Mouse (Mus musculus): ENCODE results near the gene Hdgfl2. TPM values are rescaled to one million over a fixed set of nuclear protein-coding genes. Genes with fewer than 3 reads are reported as not detected.
"Not testable (repeated sequence)": the region's sequence is repeated elsewhere in the genome, so short reads cannot be mapped to it uniquely, and the experiment has no call there.

Hdgfl2 gene
- polyA plus RNA-seq, 1 experiment from 2014 or later: 195 TPM

DNA sequence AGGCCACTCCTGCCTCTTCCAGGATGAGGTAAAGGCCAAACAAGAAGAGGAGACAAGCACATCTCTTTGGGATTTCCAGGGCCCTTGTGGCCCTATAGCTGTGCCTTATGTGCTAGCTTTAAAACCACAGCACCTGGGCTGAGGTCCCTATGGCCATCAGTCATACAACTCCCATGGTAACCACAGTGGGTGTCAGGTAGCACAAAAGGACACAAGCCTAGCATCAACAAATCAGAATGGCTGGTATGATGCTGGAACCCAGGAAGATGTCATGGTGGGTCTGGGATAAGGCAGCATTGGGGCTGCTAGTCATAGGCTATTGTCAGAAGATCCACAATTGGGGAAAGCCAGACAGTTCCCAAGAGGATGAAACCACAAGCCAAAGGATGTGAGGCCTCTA, 8.3 kb upstream of the Hdgfl2 start:
- peaks cover 73% of the 10 kb centered on the region for H3K36me3 ChIP-seq (replicated peaks)

GRCm38 (mm10) chr17:56072243-56072642, 7.2 kb upstream of the Hdgfl2 start:
- Histone ChIP-seq H3K4me3 (no peak overlapping the region), H3K27ac (replicated peaks) (no peak overlapping the region)
- no peak for DNase-seq (ENCODE audit: low spot score)

More for the DNA sequence above, 8.3 kb upstream of the Hdgfl2 start:
- Histone ChIP-seq H3K4me3 (no peak overlapping the region), H3K27ac (replicated peaks) (no peak overlapping the region), H3K9me3 (no peaks in the 10 kb centered on the region), H3K27me3 (replicated peaks; ENCODE audit: low read depth, poor library complexity, severe bottlenecking) (no peaks in the 10 kb centered on the region), H3K4me1 (peaks cover 31% of the 10 kb centered on the region)
- no peak for DNase-seq (ENCODE audit: low spot score)

DNA sequence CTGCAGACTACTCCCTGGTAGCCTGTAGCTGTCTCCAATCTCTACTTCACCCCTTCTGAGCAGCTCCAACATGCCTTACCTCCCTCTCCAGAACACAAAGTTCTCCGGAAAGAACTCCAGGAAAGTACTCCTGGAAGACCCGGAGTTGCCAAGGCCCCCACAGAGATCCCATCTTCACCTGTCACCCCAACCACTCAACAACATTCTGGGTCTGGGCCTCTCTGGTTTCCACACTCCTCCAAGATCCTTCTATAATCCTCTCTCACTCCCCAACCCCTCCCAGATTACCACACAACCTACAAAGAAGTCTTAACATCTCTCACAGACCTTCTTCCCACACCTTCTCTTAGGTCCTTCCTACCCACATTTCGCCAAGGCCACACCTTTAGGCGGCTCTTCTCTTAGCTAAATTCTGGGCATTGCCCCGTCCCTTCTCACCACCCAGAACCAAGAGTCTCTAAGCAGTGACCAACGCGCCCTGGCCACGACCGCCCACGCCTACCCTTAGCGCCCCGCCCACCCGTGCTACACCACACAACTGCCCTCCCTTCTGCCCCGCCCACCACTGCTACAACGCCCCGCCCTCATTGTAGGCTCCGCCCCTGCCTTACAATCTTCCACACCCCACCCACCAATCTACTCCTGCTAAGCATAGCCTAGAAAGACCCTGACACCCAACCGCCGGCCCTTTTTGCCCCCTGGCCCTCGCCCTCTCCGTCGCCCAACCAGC, 5.2 kb upstream of the Hdgfl2 start:
- Histone ChIP-seq H3K4me3 (peak overlapping the region; percentile 78), H3K27me3 (replicated peaks; ENCODE audit: low read depth, poor library complexity, severe bottlenecking) (no peaks in the 10 kb centered on the region), H3K9me3 (no peaks in the 10 kb centered on the region), H3K4me1 (peaks cover 34% of the 10 kb centered on the region), H3K36me3 (replicated peaks) (peaks cover 42% of the 10 kb centered on the region), H3K27ac (replicated peaks) (peak overlapping the region; percentile 91)
- WGBS: 8% methylated on average over 22 of the region's 22 CpGs
- DNase-seq (ENCODE audit: low spot score): peak; percentile 91

More at GRCm38 (mm10) chr17:56072243-56072642, 7.2 kb upstream of the Hdgfl2 start:
- no peaks in the 10 kb centered on the region for H3K27me3 ChIP-seq (replicated peaks; ENCODE audit: low read depth, poor library complexity, severe bottlenecking)
- 89% methylated on average over 5 of the region's 5 CpGs for WGBS
- H3K4me1 ChIP-seq: peaks cover 31% of the 10 kb centered on the region
- no peaks in the 10 kb centered on the region for H3K9me3 ChIP-seq
- peaks cover 62% of the 10 kb centered on the region for H3K36me3 ChIP-seq (replicated peaks)

- H3K27me3 ChIP-seq (replicated peaks; ENCODE audit: low read depth, poor library complexity, severe bottlenecking): no peaks in the 10 kb centered on the region
- H3K4me3 ChIP-seq: peak within 1 kb of the TSS; percentile 78
- WGBS: under 1% methylated on average over 35 of the region's 35 CpGs
- H3K9me3 ChIP-seq: no peaks in the 10 kb centered on the region
- peaks cover 37% of the 10 kb centered on the region for H3K36me3 ChIP-seq (replicated peaks)
- peak; percentile 97 for DNase-seq (ENCODE audit: low spot score)
- H3K27ac ChIP-seq (replicated peaks): peak within 1 kb of the TSS; percentile 91
- H3K4me1 ChIP-seq: peaks cover 35% of the 10 kb centered on the region
Measured at GRCm38 (mm10) chr17:56074827-56075208, 4.6 kb upstream of the Hdgfl2 start, which contains the start of gene Ubxn6. Gene Ubxn6, minus strand, starts transcription at chr17:56075028.

DNA sequence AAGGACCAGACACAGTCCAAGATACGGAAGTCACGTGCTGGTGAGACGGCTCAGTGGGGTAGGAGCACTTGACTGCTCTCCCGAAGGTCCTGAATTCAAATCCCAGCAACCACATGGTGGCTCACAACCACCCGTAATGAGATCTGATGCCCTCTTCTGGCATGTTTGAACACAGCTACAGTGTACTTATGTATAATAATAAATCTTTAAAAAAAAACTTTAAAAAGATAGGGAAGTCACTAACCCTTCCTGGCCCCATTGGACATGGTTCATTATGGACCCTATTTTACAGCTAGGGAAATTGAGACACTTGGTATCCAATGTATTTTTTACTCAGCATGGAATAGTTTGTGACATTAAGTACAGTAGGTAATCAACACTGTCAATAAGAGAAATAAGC, 1.9 kb upstream of the Hdgfl2 start:
- H3K36me3 ChIP-seq (replicated peaks): peaks cover 16% of the 10 kb centered on the region
- H3K27me3 ChIP-seq (replicated peaks; ENCODE audit: low read depth, poor library complexity, severe bottlenecking): no peaks in the 10 kb centered on the region
- H3K4me1 ChIP-seq: peaks cover 60% of the 10 kb centered on the region
- H3K9me3 ChIP-seq: no peaks in the 10 kb centered on the region
- whole genome bisulfite sequencing: 91% methylated on average over 5 of the region's 5 CpGs
- no peak for DNase-seq (ENCODE audit: low spot score)
- no peak overlapping the region for H3K4me3 ChIP-seq
- H3K27ac ChIP-seq (replicated peaks): no peak overlapping the region

DNA sequence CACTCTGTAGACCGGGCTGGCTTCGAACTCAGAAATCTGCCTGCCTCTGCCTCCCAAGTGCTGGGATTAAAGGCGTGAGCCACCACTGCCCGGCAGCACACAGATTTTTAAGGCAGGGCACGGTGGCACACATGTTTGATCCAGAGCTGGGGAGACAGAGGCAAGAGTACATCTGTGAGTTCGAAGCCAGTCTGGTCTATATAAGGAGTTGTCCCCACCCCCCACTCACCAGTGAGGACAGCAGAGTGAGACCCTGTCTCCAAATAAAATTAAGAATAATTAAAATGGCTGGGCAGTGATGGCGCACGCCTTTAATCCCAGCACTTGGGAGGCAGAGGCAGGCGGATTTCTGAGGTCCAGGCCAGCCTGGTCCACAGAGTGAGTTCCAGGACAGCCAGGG, 1.1 kb upstream of the Hdgfl2 start:
- 65% methylated on average over 9 of the region's 9 CpGs for WGBS
- H3K9me3 ChIP-seq; DNase-seq (ENCODE audit: low spot score); H3K27me3 ChIP-seq (replicated peaks; ENCODE audit: low read depth, poor library complexity, severe bottlenecking): not testable (repeated sequence)
- Histone ChIP-seq H3K36me3 (replicated peaks) (peaks cover 16% of the 10 kb centered on the region), H3K4me1 (peaks cover 54% of the 10 kb centered on the region), H3K4me3 (peak overlapping the region; percentile 81), H3K27ac (replicated peaks) (peak overlapping the region; percentile 73)

DNA sequence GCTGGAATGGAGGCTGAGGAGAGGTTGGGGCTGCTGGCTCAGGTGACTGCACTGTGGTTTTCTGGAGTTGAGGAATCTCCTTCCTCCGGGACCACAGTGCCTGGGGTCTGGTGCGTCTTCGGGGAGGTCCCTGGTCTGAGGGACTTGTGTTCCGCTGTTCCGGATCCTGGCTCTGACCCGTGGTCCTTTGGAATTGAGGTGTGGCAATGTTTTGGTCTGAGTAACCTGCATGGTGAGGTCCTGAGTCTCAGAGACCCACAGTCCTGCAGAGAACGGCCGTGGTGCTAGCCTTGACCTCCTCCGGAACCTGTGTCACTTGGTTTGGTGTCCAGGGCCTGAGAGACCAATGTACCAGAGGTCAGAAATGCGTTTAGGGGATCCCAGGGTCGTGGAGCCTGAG, 487 bp downstream of the Hdgfl2 start:
- H3K36me3 ChIP-seq (replicated peaks): peaks cover 29% of the 10 kb centered on the region
- H3K27ac ChIP-seq (replicated peaks): peak overlapping the region; percentile 87
- peak overlapping the region; percentile 81 for H3K4me3 ChIP-seq
- H3K4me1 ChIP-seq: peaks cover 40% of the 10 kb centered on the region
- no peak for DNase-seq (ENCODE audit: low spot score)
- WGBS: 2% methylated on average over 11 of the region's 11 CpGs
- no peaks in the 10 kb centered on the region for H3K9me3 ChIP-seq
- H3K27me3 ChIP-seq (replicated peaks; ENCODE audit: low read depth, poor library complexity, severe bottlenecking): no peaks in the 10 kb centered on the region

GRCm38 (mm10) chr17:56080781-56081585, 1.5 kb downstream of the Hdgfl2 start:
- 10% methylated on average over 8 of the region's 8 CpGs for WGBS
- peak; percentile 86 for DNase-seq (ENCODE audit: low spot score)
- H3K27ac ChIP-seq (replicated peaks): peak overlapping the region; percentile 87

GRCm38 (mm10) chr17:56092312-56092711, 12.9 kb downstream of the Hdgfl2 start:
- peaks cover 88% of the 10 kb centered on the region for H3K36me3 ChIP-seq (replicated peaks)
- H3K4me3 ChIP-seq: no peak overlapping the region
- no peaks in the 10 kb centered on the region for H3K9me3 ChIP-seq
- no peak for DNase-seq (ENCODE audit: low spot score)
- H3K27ac ChIP-seq (replicated peaks): no peak overlapping the region
- WGBS: 86% methylated on average over 1 of the region's 1 CpGs
- no peaks in the 10 kb centered on the region for H3K27me3 ChIP-seq (replicated peaks; ENCODE audit: low read depth, poor library complexity, severe bottlenecking)
- H3K4me1 ChIP-seq: no peaks in the 10 kb centered on the region

More at GRCm38 (mm10) chr17:56080781-56081585, 1.5 kb downstream of the Hdgfl2 start:
- peaks cover 32% of the 10 kb centered on the region for H3K4me1 ChIP-seq
- peak overlapping the region; percentile 81 for H3K4me3 ChIP-seq
- H3K9me3 ChIP-seq: no peaks in the 10 kb centered on the region
- H3K27me3 ChIP-seq (replicated peaks; ENCODE audit: low read depth, poor library complexity, severe bottlenecking): no peaks in the 10 kb centered on the region
- H3K36me3 ChIP-seq (replicated peaks): peaks cover 40% of the 10 kb centered on the region

GRCm38 (mm10) chr17:56092794-56093193, 13.4 kb downstream of the Hdgfl2 start:
- DNase-seq (ENCODE audit: low spot score): no peak
- no peak overlapping the region for H3K27ac ChIP-seq (replicated peaks)
- no peaks in the 10 kb centered on the region for H3K9me3 ChIP-seq
- H3K36me3 ChIP-seq (replicated peaks): peaks cover 88% of the 10 kb centered on the region
- H3K4me3 ChIP-seq: no peak overlapping the region
- H3K4me1 ChIP-seq: no peaks in the 10 kb centered on the region
- H3K27me3 ChIP-seq (replicated peaks; ENCODE audit: low read depth, poor library complexity, severe bottlenecking): no peaks in the 10 kb centered on the region
- WGBS: 96% methylated on average over 1 of the region's 1 CpGs

- DNase-seq (ENCODE audit: low spot score): no peak
- Histone ChIP-seq H3K4me1 (no peaks in the 10 kb centered on the region), H3K27me3 (replicated peaks; ENCODE audit: low read depth, poor library complexity, severe bottlenecking) (no peaks in the 10 kb centered on the region), H3K9me3 (no peaks in the 10 kb centered on the region), H3K4me3 (no peak overlapping the region), H3K36me3 (replicated peaks) (peaks cover 93% of the 10 kb centered on the region), H3K27ac (replicated peaks) (no peak overlapping the region)
- 88% methylated on average over 12 of the region's 12 CpGs for WGBS
Measured at GRCm38 (mm10) chr17:56096883-56097282, 17.4 kb downstream of the Hdgfl2 start.

DNA sequence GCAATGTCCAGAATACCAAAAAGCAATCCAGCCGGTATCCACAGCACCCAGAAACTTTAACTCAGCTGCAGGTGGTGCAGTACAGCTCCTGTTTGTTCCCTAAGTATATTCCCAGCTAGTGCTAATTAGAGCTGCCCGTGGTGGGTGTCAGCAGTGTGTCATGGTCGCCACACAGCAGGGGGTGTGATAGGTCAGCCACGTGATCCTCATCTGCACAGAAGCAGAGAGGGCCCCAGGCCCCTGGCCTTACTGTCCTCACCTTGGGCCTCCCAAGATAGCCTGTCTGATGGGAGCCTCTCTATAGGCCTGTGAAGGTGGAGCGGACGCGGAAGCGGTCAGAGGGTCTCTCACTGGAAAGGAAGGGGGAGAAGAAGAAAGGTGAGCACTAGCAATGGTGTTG, 18.7 kb downstream of the Hdgfl2 start:
- no peak for DNase-seq (ENCODE audit: low spot score)
- Histone ChIP-seq H3K27me3 (replicated peaks; ENCODE audit: low read depth, poor library complexity, severe bottlenecking) (no peaks in the 10 kb centered on the region), H3K27ac (replicated peaks) (no peak overlapping the region), H3K4me1 (no peaks in the 10 kb centered on the region), H3K9me3 (no peaks in the 10 kb centered on the region), H3K36me3 (replicated peaks) (peaks cover 98% of the 10 kb centered on the region), H3K4me3 (no peak overlapping the region)
- WGBS: 91% methylated on average over 8 of the region's 8 CpGs
